Mouse (Mus musculus) CD4-positive naive resting alpha-beta T cell, adult 76 days (primary cell): ENCODE data around the gene Lonp1. TPM values are rescaled to one million over a fixed set of nuclear protein-coding genes. Genes with fewer than 3 reads are reported as not detected.

Source experiments
- total RNA-seq: library from RNA; stranded (reverse); gene quantifications from one replicate; pipeline ENCODE4 v1.2.4, GENCODE M21; 2023

Gene Lonp1
- 53.2 TPM for total RNA-seq

DNA sequence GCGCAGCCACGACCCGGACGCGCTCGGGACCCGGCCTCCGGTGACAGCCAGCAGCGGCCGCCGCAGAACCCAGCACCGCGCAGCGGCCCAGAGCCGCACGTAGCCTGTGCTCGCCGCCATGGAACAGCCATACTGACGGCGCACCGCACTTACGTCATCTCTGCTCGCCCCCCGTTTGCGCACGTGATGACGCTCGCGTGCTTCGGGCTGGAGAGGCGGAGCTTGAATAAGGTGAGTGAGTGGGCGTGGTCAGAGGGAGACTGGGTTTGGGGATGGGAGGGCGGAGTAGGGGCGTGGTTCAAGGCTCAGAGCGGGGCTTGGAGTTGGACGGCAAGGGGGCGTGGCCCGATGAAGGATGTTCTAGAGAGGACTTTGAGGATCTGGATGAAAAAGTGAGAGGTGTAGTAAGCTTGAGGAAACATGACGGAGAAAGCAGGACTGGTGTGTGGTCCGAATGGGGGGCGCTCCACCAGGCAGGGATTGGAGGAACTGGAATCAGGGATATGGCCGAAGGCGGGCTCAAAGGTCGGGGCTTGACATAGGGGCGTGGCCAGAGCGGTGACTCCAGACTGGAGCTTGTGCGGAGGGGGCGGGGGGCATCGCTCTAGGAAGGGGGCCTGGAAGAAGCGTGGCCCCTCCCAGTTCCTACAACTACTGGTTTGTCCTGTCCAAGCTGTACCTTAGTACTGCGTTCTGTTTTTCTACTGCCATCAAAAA is at the start of gene Lonp1:
Lonp1 (minus strand) TSS at position 134 of the 717 bp plus-strand sequence.

DNA sequence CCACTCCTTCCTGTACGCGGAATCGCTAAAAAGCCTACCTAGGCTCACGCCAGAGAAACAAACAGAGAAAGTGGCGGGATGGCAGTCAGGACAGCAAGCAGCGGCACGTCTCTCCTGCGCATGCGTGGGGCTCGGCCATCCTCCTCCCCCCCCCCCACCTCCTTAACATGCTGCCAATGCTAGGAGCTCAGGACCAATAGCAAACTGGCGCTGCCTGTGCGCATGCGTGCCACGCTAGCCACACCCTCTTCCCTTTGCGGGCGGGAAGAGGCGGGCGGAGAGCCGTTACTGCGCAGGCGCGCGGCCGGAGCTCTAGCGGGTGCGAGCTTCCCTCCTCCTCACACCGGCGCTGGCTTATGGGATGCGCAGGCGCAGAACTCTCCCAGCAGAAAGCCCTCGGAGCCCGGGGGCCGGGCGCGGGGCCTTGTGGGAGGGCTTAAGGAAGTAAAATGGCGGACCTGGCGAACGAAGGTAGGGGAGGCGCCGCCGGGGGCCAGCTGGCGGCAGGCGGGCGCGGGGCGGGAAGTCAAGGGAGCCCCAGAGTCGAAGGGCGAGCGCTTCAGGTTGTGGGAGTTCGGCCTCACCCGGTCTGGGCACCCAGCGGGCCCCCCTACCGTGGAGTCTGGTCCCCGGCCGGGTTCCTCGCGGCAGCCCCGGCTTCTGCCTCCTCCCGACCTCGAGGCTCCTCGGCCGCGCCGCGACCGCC is 46.4 kb upstream of the Lonp1 start, which contains the start of gene Ranbp3:
Ranbp3 (plus strand) TSS at position 354 of the 706 bp plus-strand sequence.

DNA sequence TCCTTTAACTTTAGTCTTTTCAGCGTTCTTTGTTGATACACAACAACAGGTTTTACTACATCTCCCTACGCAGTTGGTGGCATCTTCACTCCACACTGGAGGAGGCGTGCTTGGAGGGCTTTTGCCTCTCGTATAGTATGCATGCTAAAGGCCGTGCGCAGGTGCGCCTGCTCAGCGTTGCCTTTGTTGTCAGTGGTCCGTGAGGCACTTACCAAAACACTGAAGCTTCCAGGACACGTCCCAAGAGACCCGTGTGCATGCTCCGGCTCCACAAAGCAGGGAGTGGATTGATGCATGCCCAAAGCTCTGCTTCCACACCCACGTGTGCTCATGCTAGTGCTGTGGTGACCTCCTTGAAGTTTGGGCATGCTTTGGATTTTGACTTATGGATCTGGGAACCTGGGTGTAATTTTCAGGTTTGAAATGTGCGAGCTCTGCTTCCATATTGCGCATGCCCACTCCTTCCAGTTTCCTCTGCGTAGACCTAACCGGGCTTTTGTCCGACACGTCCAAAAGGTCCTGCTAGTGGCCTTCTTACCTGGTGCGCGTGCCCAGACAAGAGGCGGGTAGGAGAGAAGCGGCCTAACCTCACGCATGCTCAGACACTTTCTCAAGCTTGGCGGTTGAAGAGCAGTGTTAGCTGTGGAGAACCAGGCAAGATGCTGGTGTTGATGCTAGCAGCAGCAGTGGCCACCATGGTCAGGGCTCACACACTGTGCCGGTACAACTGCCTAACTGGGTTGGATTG is 1.0 kb upstream of the Lonp1 start, which contains the start of gene Catsperd:
Catsperd (plus strand) TSS at position 614 of the 748 bp plus-strand sequence.

DNA sequence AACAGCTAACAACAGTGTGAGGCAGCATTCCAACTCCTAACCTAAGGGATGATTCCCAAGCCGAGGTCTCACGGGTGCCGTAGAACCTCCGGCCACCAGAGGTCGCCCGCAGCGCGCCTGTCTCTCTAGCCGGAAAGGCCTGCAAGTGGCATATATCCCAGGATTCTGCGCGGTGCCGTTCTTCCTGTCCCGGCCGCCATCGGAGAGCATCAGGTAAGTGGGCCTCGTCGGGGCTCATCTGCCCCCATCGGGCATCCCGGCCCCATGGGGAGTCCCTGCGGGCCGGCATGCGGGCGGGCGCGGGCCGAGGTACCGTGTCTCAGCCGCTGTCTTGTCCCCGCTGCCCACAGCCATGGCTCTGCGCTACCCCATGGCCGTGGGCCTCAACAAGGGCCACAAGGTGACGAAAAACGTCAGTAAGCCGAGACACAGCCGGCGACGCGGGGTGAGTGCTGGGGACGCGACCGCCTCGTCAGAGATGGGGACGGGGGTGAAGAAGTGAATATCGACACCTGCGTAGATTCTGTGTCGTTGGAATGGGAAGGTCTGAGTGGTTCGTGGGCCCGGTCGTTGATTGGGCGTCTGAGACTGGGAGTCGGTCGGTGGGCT is 13.3 kb downstream of the Lonp1 start, which contains the start of gene Rpl36:
Rpl36 (plus strand) TSS at position 181 of the 609 bp plus-strand sequence.

DNA sequence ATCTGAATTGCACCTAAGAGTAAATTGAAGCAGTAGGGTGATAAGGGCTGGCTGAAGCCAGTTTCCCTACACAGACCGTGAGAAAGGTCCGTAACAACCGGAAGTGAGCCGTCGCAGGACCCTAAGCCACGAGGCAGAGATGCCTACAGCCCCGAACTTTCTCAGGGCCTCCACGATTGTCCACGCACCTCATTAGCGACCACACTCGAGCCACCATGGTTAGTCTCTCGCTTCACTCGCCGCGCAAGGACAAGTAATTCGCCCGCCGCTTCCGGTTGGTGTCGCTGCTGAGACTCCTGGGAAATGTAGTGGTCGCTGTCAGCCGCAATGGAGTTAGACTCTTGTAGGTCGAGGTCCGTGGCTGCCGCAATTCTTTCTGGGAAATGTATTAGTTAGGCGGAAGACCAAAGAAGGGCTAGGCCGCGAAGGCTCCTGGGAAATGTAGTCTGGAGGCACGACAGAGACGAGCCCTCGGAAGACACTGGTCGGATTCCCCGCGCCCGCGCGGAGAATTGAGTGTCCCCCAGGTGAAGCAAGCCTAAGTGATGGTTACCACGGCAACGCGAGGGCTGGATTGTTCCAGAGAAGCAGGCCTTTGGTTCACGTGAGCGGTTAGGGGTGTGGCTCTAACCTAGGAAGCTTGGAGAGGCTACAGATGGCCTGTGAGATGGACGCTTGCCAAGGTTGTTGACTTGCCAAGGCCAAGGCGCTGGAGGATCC is 17.1 kb downstream of the Lonp1 start, which contains the start of gene 2410015M20Rik:
2410015M20Rik (minus strand) TSS at position 320 of the 720 bp plus-strand sequence.

DNA sequence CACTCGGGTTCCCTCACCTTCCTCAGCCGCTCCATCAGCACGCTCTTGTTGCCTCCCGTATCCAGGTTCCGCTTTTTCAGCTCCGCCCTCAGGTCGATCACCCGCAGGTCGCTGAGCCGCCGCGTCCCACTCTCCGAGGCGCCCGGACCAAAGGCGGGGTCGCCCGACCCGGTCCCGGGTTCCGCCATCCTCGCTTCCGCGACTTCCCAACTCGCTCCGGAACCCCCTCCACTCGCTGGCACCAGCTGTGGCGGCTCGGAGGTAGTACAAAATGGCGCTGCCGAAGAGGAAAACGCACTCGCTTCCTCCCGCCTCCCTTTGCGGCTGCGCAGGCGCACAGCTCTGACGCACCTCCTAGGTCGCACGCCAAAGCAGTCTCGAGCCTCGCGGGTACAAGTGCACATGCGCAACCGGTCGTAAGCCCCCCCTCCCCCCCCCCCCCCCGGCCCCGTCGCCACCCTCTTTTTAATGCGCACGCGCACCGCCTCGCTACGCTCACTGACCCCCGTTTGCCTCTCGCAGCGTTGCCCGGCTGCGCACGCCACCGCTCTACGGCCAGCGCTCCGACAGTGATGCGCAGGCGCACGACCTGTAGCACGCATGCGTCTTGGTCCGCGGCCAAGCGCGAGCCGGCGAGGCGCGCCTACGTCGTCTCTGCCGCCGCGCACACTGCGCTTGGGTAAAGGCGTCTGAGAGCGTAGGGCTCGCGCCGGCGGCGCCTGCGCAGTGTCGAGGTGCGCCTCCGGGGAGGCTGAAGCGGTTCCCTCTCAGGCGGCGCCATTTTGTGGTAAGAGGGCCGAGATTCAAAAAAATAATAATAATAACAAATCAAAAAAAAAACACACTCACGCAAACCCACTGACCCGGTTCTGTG is 42.2 kb downstream of the Lonp1 start, which contains the start of the genes Safb2 and Safb:
Safb2 (minus strand) TSS at position 329 of the 874 bp plus-strand sequence.
Safb (plus strand) TSS at position 569 of the 874 bp plus-strand sequence.

Other genes starting within 250 kb of the Lonp1 start
- 14.9 TPM for gene Ptprs, start 150.4 kb downstream of the Lonp1 start, total RNA-seq
- not detected for gene Znrf4, start 114.5 kb downstream of the Lonp1 start, total RNA-seq
- gene Gm20219, start 72.5 kb downstream of the Lonp1 start, total RNA-seq: 9.5 TPM
- gene Safb2, start 42.3 kb downstream of the Lonp1 start, total RNA-seq: 498 TPM
- 329 TPM for gene Safb, start 42.1 kb downstream of the Lonp1 start, total RNA-seq
- gene 2410015M20Rik, start 17.1 kb downstream of the Lonp1 start, total RNA-seq: 88.1 TPM
- gene Rpl36, start 13.5 kb downstream of the Lonp1 start, total RNA-seq: 1,881 TPM
- 0.64 TPM for gene Catsperd, start 1.3 kb upstream of the Lonp1 start, total RNA-seq
- gene Ranbp3, start 46.4 kb upstream of the Lonp1 start, total RNA-seq: 105 TPM
- gene Ndufa11, start 90.9 kb upstream of the Lonp1 start, total RNA-seq: 40.0 TPM
- gene Vmac, start 91.1 kb upstream of the Lonp1 start, total RNA-seq: 9.0 TPM
- not detected for gene Nrtn, start 130.6 kb upstream of the Lonp1 start, total RNA-seq
- gene Dus3l, start 137.9 kb upstream of the Lonp1 start, total RNA-seq: 54.3 TPM
- gene Prr22, start 143.4 kb upstream of the Lonp1 start, total RNA-seq: 0.70 TPM
- 11.5 TPM for gene Rfx2, start 204.1 kb upstream of the Lonp1 start, total RNA-seq
- gene Acsbg2, start 247.6 kb upstream of the Lonp1 start, total RNA-seq: not detected
- gene 1700061G19Rik, start 248.6 kb upstream of the Lonp1 start, total RNA-seq: 0.47 TPM